In the genomic region with DNA sequence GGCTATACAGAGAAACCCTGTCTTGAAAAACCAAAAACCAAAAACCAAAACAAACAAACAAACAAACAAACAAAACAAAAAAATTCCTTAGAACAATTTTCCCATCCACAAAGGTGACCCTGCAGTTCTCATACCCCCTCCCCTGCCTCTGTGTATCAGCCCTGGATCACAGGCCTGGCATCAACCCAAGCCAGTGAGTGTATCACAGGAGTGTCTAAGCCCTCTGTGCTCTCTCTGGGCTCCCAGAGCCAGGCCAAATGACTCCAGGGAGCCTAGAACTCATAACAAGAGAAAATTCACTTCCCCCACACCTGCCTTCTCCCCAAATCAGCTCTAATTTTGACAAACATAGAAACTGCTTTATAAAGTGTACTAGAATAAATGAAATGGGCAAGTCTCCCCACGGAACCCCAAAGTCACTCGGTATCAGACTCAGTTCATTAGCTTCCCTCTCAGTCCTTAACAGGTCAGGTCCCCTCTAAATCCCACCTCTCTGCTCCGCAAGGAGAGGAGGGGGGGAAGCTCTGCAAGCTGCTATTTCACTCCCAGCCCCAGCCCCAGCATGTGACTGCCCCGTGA, we compare ENCODE assay signal across 11 mouse cellular contexts.
DNase-seq lines count a peak whose midpoint lies in the region; ATAC-seq lines count a peak whose summit lies in the region.
"Had no signal": no experiment of that assay in that cellular context is flagged by ENCODE, and none has a peak within 500 bp of the region (broad histone marks: within the 10 kb centered on the region; RNA-seq: fewer than 3 reads in every experiment).

No protein-coding gene starts in this region.

- H3K36me3 ChIP-seq in heart, embryonic 12.5 days, result no peaks in the 10 kb centered on the region
- no peaks in the 10 kb centered on the region for H3K36me3 ChIP-seq in liver, embryonic 16.5 days (ENCODE audit: control insufficient read depth, insufficient read depth)
- no peaks in the 10 kb centered on the region for H3K36me3 ChIP-seq in liver, embryonic 11.5 days (ENCODE audit: control insufficient read depth, insufficient read depth, low read length)
- 0 out of 2 replicates have a peak, but pooled peaks cover 3% of the 10 kb centered on the region for H3K36me3 ChIP-seq in embryonic facial prominence, embryonic 15.5 days
- no peaks in the 10 kb centered on the region for H3K36me3 ChIP-seq in hindbrain, embryonic 13.5 days

- no peak for DNase-seq in heart, postnatal 36 days
- no peak for DNase-seq in liver, embryonic 11.5 days (ENCODE audit: low spot score)
- DNase-seq in spleen, adult 12 weeks (ENCODE audit: low spot score), result no peak
- no peak for DNase-seq in left cerebral cortex, adult 8-10 months (ENCODE audit: low spot score in 2 of 2)
- DNase-seq: right cerebral cortex, postnatal 4 days had no signal

- H3K9ac ChIP-seq in heart, embryonic 12.5 days, result no peak overlapping the region
- no peak overlapping the region for H3K9ac ChIP-seq in liver, embryonic 16.5 days (ENCODE audit: low read depth, low read length)
- H3K9ac ChIP-seq in liver, embryonic 11.5 days (ENCODE audit: low read depth, low read length), result no peak overlapping the region
- H3K9ac ChIP-seq in embryonic facial prominence, embryonic 15.5 days, result no peak overlapping the region
- no peak overlapping the region for H3K9ac ChIP-seq in hindbrain, embryonic 13.5 days

- WGBS in heart, embryonic 12.5 days, result 22% methylated on average over 4 of the region's 4 CpGs
- WGBS in liver, embryonic 16.5 days (ENCODE audit: insufficient replicate concordance), result 47% methylated on average over 4 of the region's 4 CpGs
- 52% methylated on average over 4 of the region's 4 CpGs for WGBS in liver, embryonic 11.5 days
- 52% methylated on average over 4 of the region's 4 CpGs for WGBS in embryonic facial prominence, embryonic 15.5 days
- 39% methylated on average over 4 of the region's 4 CpGs for WGBS in hindbrain, embryonic 13.5 days

- H3K4me3 ChIP-seq in heart, embryonic 12.5 days, result no peak overlapping the region
- no peak overlapping the region for H3K4me3 ChIP-seq in liver, embryonic 16.5 days (ENCODE audit: low read depth, low read length)
- H3K4me3 ChIP-seq in liver, embryonic 11.5 days (ENCODE audit: low read depth, low read length), result no peak overlapping the region
- no peak overlapping the region for H3K4me3 ChIP-seq in embryonic facial prominence, embryonic 15.5 days (replicated peaks)
- no peak overlapping the region for H3K4me3 ChIP-seq in hindbrain, embryonic 13.5 days
- H3K4me3 ChIP-seq: erythroblast, embryonic 14.5 days had no signal

- 0 out of 2 replicates have a peak, but pooled peaks have one; percentile 49 for ATAC-seq in heart, embryonic 12.5 days (ENCODE audit: insufficient number of reproducible peaks, low FRiP score)
- ATAC-seq in liver, embryonic 16.5 days (ENCODE audit: low read depth), result no peak
- ATAC-seq in liver, embryonic 11.5 days (replicated peaks; ENCODE audit: low FRiP score), result no peak
- no peak for ATAC-seq in embryonic facial prominence, embryonic 15.5 days (ENCODE audit: insufficient number of reproducible peaks, low FRiP score, low TSS enrichment, low read depth)
- ATAC-seq in hindbrain, embryonic 13.5 days (ENCODE audit: low FRiP score), result no peak

- H3K9me3 ChIP-seq in heart, embryonic 12.5 days (replicated peaks), result no peaks in the 10 kb centered on the region
- H3K9me3 ChIP-seq in liver, embryonic 16.5 days (replicated peaks; ENCODE audit: control insufficient read depth, low read length), result no peaks in the 10 kb centered on the region
- H3K9me3 ChIP-seq in liver, embryonic 11.5 days (ENCODE audit: control insufficient read depth, low read length), result no peaks in the 10 kb centered on the region
- no peaks in the 10 kb centered on the region for H3K9me3 ChIP-seq in embryonic facial prominence, embryonic 15.5 days (replicated peaks)
- no peaks in the 10 kb centered on the region for H3K9me3 ChIP-seq in hindbrain, embryonic 13.5 days

- intact Hi-C loops in heart, postnatal 36 days (cut with DNase I), result loop anchor here (5.0 kb wide), 1 partner anchor 110 kb away; no protein-coding TSS in a partner anchor

- H3K27me3 ChIP-seq in heart, embryonic 12.5 days (replicated peaks), result no peaks in the 10 kb centered on the region
- no peaks in the 10 kb centered on the region for H3K27me3 ChIP-seq in liver, embryonic 16.5 days (ENCODE audit: control insufficient read depth, insufficient read depth, low read depth, low read length)
- no peaks in the 10 kb centered on the region for H3K27me3 ChIP-seq in liver, embryonic 11.5 days (replicated peaks; ENCODE audit: control insufficient read depth, insufficient read depth, low read length)
- H3K27me3 ChIP-seq in embryonic facial prominence, embryonic 15.5 days, result no peaks in the 10 kb centered on the region
- H3K27me3 ChIP-seq in hindbrain, embryonic 13.5 days, result no peaks in the 10 kb centered on the region
- H3K27me3 ChIP-seq: CH12.LX had no signal

- peaks cover 59% of the 10 kb centered on the region for H3K4me1 ChIP-seq in heart, embryonic 12.5 days (replicated peaks)
- H3K4me1 ChIP-seq in liver, embryonic 16.5 days (ENCODE audit: control insufficient read depth, low read depth, low read length), result no peaks in the 10 kb centered on the region
- 0 out of 2 replicates have a peak, but pooled peaks cover 2% of the 10 kb centered on the region for H3K4me1 ChIP-seq in liver, embryonic 11.5 days (replicated peaks; ENCODE audit: control insufficient read depth, insufficient read depth, low read length)
- peaks cover 47% of the 10 kb centered on the region for H3K4me1 ChIP-seq in embryonic facial prominence, embryonic 15.5 days
- peaks cover 79% of the 10 kb centered on the region for H3K4me1 ChIP-seq in hindbrain, embryonic 13.5 days (replicated peaks)

- peak overlapping the region; percentile 72; the same call in 1 of the 2 replicates for H3K27ac ChIP-seq in heart, embryonic 12.5 days (ENCODE audit: poor library complexity, severe bottlenecking)
- H3K27ac ChIP-seq in liver, embryonic 16.5 days (ENCODE audit: low read length), result peak overlapping the region; percentile 52; the same call in 1 of the 2 replicates
- no peak overlapping the region for H3K27ac ChIP-seq in liver, embryonic 11.5 days (ENCODE audit: low read depth, low read length)
- H3K27ac ChIP-seq in embryonic facial prominence, embryonic 15.5 days (replicated peaks), result 0 out of 2 replicates have a peak overlapping the region, but pooled peaks have one; percentile 3
- peak overlapping the region; percentile 49 for H3K27ac ChIP-seq in hindbrain, embryonic 13.5 days

- no peak overlapping the region for H3K4me2 ChIP-seq in heart, embryonic 12.5 days
- no peak overlapping the region for H3K4me2 ChIP-seq in liver, embryonic 16.5 days (ENCODE audit: low read depth, low read length)
- H3K4me2 ChIP-seq in liver, embryonic 11.5 days, result no peak overlapping the region
- H3K4me2 ChIP-seq in embryonic facial prominence, embryonic 15.5 days (replicated peaks), result no peak overlapping the region
- H3K4me2 ChIP-seq in hindbrain, embryonic 13.5 days, result no peak overlapping the region
